Mouse (Mus musculus): ENCODE results near the gene Cblb. TPM values are rescaled to one million over a fixed set of nuclear protein-coding genes. Genes with fewer than 3 reads are reported as not detected.

Cblb gene
- polyA plus RNA-seq, 1 experiment from 2014 or later, result 1.8 TPM

GRCm38 (mm10) chr16:52071766-52072209, 40.8 kb downstream of the Cblb start:
- H3K4me2 ChIP-seq, result no peak overlapping the region
- H3K27me3 ChIP-seq, result no peaks in the 10 kb centered on the region
- no peaks in the 10 kb centered on the region for H3K36me3 ChIP-seq (replicated peaks)
- no peak overlapping the region for H3K9ac ChIP-seq
- no peaks in the 10 kb centered on the region for H3K9me3 ChIP-seq (replicated peaks)
- ATAC-seq (ENCODE audit: insufficient read depth), result 0 out of 2 replicates have a peak, but pooled peaks have one; percentile 24
- no peak overlapping the region for H3K27ac ChIP-seq (replicated peaks)
- no peak overlapping the region for H3K4me3 ChIP-seq (replicated peaks)
- 61% methylated on average over 6 of the region's 6 CpGs for WGBS (ENCODE audit: insufficient replicate concordance)
- peaks cover 26% of the 10 kb centered on the region; the same call in 1 of the 2 replicates for H3K4me1 ChIP-seq (replicated peaks)

DNA sequence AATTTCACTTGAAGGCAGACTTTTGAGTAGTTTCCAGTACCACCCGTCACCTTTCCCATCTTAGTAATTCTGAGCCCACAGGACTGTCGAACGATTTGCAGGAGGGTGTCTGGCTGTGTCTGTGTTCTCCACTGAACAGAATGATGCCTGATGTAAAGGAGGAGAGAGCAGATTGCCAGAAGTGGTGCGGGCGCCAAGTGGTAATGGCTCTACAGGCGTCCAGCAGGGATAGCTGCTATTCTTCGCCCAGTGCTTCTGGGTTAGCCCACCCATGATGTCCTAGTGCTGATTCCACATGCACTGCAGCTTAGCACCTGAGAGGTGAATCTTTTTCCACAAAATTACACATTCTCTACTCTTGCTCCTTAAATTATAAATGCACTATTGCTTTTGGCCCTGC, 45.6 kb downstream of the Cblb start:
- Histone ChIP-seq H3K4me3 (replicated peaks) (no peak overlapping the region), H3K36me3 (replicated peaks) (no peaks in the 10 kb centered on the region), H3K27ac (replicated peaks) (no peak overlapping the region), H3K9me3 (replicated peaks) (no peaks in the 10 kb centered on the region), H3K9ac (no peak overlapping the region), H3K4me1 (replicated peaks) (peaks cover 16% of the 10 kb centered on the region), H3K4me2 (no peak overlapping the region), H3K27me3 (no peaks in the 10 kb centered on the region)
- 80% methylated on average over 7 of the region's 7 CpGs for WGBS (ENCODE audit: insufficient replicate concordance)
- no peak for ATAC-seq (ENCODE audit: insufficient read depth)

DNA sequence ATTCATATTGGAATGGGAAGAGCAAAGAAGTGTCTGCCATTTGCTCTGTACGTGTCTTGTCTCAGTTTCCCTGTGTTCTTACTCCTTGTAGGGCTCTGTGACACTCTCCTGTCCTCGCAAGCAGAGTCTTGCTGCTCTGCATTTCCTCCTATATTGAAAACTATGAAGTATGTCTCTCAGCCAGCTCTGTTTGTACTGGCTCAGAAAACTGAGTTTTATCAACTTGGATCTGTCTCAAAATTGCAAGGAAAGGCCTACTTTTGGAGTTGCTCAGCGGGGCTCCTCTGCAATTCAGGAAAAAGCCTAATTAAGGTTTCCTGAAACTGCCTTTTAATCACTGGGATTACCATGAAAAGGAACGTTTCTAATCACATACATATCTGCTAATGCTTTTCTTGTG, 46.9 kb downstream of the Cblb start:
- Histone ChIP-seq H3K4me3 (replicated peaks) (no peak overlapping the region), H3K4me1 (replicated peaks) (peaks cover 26% of the 10 kb centered on the region), H3K36me3 (replicated peaks) (no peaks in the 10 kb centered on the region), H3K27me3 (no peaks in the 10 kb centered on the region), H3K27ac (replicated peaks) (no peak overlapping the region), H3K9ac (no peak overlapping the region), H3K4me2 (no peak overlapping the region), H3K9me3 (replicated peaks) (no peaks in the 10 kb centered on the region)
- WGBS (ENCODE audit: insufficient replicate concordance), result 59% methylated on average over 4 of the region's 4 CpGs
- ATAC-seq (ENCODE audit: insufficient read depth), result no peak

DNA sequence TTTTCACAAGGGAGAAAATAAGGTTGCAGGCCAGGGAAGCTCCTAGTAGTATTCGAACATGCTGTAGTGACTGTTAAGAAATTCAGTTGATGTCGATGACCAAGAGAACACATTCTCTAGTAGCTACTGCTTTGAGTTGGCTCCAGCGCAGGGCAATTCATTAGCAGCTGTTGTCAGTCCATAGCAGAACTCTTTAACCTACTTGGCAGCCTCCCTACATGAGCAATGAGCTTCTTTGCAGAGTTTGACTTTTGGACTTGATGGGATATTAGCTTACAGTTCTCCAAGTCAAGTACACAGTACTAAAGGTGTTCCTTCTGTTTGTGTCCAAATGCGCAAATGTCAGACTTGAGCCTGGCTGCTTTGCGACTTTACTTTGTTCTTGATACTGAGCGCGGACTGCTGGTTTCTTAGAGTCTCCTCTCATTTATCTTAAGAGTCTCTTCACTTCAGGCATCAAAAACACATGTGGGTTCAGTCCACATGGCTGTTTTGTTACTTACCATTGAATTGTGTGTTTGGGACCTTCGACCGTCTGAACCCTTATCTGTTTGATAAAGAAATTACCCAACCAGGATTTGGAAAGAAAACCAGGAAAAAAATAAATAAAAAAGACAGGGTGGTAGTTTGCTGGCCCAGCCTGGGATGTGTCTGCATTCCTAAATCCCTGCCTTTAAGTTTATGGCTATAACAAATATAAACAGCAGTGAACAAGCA, 47.9 kb downstream of the Cblb start:
- no peaks in the 10 kb centered on the region for H3K36me3 ChIP-seq (replicated peaks)
- H3K9me3 ChIP-seq (replicated peaks), result no peaks in the 10 kb centered on the region
- ATAC-seq (ENCODE audit: insufficient read depth), result peak; percentile 66
- peak overlapping the region; percentile 51; the same call in 1 of the 2 replicates for H3K27ac ChIP-seq (replicated peaks)
- 65% methylated on average over 9 of the region's 9 CpGs for WGBS (ENCODE audit: insufficient replicate concordance)
- peaks cover 26% of the 10 kb centered on the region for H3K4me1 ChIP-seq (replicated peaks)
- no peak overlapping the region for H3K9ac ChIP-seq
- H3K4me3 ChIP-seq (replicated peaks), result no peak overlapping the region
- no peaks in the 10 kb centered on the region for H3K27me3 ChIP-seq
- no peak overlapping the region for H3K4me2 ChIP-seq

GRCm38 (mm10) chr16:52079475-52079823, 48.4 kb downstream of the Cblb start:
- Histone ChIP-seq H3K36me3 (replicated peaks) (no peaks in the 10 kb centered on the region), H3K4me3 (replicated peaks) (no peak overlapping the region), H3K27ac (replicated peaks) (no peak overlapping the region; the same call in 1 of the 2 replicates), H3K27me3 (no peaks in the 10 kb centered on the region), H3K4me1 (replicated peaks) (peaks cover 26% of the 10 kb centered on the region), H3K9me3 (replicated peaks) (no peaks in the 10 kb centered on the region), H3K4me2 (no peak overlapping the region), H3K9ac (no peak overlapping the region)
- 78% methylated on average over 8 of the region's 8 CpGs for WGBS (ENCODE audit: insufficient replicate concordance)
- ATAC-seq (ENCODE audit: insufficient read depth), result no peak; the same call in 1 of the 2 replicates

DNA sequence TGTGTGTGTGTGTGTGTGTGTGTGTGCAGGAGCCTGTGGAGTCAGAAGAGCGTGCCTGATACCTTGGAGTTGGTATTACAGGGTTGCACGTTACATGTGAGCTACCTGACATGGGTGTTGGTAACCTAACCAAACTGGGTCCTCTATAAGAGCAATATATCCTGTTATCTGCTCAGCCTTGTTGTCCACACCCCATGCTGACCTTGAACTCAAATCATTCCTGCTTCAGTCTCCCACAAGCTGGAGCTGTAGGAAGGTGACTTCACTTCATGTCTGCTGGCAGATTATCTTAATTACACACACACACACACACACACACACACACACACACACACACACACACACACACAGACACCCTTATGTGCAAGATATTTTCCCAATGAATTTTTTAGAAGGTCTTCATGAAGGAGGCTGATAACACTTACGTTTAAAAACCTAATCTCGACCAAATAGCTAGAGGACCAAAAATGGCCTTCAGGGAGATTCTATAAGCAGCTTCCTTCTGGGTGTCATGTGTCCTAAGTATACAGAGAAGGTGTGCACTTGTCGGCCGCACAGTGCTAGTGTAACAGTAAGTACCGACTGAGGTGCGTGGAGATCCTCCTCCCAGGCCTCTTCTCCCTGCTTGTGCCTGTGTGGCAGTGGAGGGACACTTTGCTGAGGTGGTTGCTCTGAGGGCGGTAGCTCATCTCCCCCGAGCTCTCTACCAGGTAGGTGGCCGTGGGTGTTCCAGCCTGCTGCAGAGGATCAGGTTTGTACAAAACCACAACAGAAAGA, 49.8 kb downstream of the Cblb start:
- Histone ChIP-seq H3K36me3 (replicated peaks) (no peaks in the 10 kb centered on the region), H3K27ac (replicated peaks) (no peak overlapping the region), H3K9ac (no peak overlapping the region), H3K4me2 (peak overlapping the region; percentile 5; the same call in 1 of the 2 replicates), H3K9me3 (replicated peaks) (no peaks in the 10 kb centered on the region), H3K4me1 (replicated peaks) (peaks cover 25% of the 10 kb centered on the region), H3K27me3 (no peaks in the 10 kb centered on the region), H3K4me3 (replicated peaks) (no peak overlapping the region)
- WGBS (ENCODE audit: insufficient replicate concordance), result 25% methylated on average over 11 of the region's 11 CpGs
- ATAC-seq (ENCODE audit: insufficient read depth), result peak; percentile 63

GRCm38 (mm10) chr16:52081756-52082155, 50.7 kb downstream of the Cblb start:
- H3K27ac ChIP-seq (replicated peaks), result no peak overlapping the region
- 2% methylated on average over 3 of the region's 3 CpGs for WGBS (ENCODE audit: insufficient replicate concordance)
- no peaks in the 10 kb centered on the region for H3K9me3 ChIP-seq (replicated peaks)
- H3K4me2 ChIP-seq, result no peak overlapping the region
- H3K4me1 ChIP-seq (replicated peaks), result peaks cover 24% of the 10 kb centered on the region
- no peak overlapping the region for H3K9ac ChIP-seq
- no peaks in the 10 kb centered on the region for H3K36me3 ChIP-seq (replicated peaks)
- H3K4me3 ChIP-seq (replicated peaks), result no peak overlapping the region
- H3K27me3 ChIP-seq, result no peaks in the 10 kb centered on the region
- peak; percentile 31; the same call in 1 of the 2 replicates for ATAC-seq (ENCODE audit: insufficient read depth)

DNA sequence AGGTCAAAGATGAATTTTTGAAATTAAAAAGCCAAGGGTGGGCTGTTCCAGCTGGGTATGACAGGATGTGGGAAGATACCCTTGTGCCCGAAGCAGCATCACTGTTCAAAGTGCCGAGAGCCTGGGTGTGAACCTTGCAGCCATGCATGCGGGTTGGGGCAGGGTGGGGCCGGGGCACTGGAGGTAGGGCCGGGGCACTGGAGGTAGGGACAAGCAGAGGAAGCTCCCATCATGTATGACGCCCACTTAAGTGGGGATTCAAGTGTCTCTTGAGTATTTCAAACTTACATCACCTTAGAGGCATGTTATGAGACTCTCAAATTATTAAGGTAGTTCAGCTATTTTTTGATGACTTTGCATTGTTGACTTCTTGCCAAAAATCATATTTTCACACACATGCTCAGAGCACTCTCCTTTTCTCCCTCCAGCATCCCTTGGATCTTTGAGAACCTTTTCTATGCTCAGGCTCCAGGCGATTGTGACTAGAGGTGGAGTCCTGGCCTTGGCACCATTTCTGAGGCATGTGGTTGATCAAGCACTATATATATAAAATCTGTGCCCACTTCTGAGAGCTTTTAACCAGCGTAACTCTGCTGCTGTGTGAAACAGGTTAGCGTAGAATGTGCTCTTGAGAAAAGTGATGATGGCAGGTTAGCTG, 55.9 kb downstream of the Cblb start:
- no peak overlapping the region for H3K4me2 ChIP-seq
- peaks cover 11% of the 10 kb centered on the region for H3K4me1 ChIP-seq (replicated peaks)
- H3K4me3 ChIP-seq (replicated peaks), result no peak overlapping the region
- H3K9ac ChIP-seq, result no peak overlapping the region
- H3K9me3 ChIP-seq (replicated peaks), result no peaks in the 10 kb centered on the region
- H3K27me3 ChIP-seq, result no peaks in the 10 kb centered on the region
- no peak overlapping the region for H3K27ac ChIP-seq (replicated peaks)
- H3K36me3 ChIP-seq (replicated peaks), result no peaks in the 10 kb centered on the region
- ATAC-seq (ENCODE audit: insufficient read depth), result no peak
- WGBS (ENCODE audit: insufficient replicate concordance), result 69% methylated on average over 9 of the region's 9 CpGs

DNA sequence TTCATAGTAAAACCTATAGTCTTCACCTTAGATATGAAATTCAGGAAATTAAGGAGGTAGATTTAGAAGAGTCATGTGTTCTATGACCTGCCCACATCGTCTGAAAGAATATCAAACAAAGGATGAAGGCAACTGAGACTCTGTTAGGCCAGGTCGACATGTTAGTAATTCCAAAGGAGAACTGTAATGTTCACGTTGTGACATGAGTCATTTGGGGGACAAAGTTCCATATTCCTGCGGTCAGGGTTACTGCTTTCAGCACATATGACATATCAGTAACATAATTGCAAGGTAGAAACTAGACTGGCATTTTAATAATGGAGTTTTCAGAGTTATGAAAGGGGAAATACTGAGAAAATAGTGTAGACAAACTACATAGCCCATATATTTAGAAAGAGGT, 58.3 kb downstream of the Cblb start:
- Histone ChIP-seq H3K4me2 (no peak overlapping the region), H3K36me3 (replicated peaks) (no peaks in the 10 kb centered on the region), H3K27me3 (no peaks in the 10 kb centered on the region), H3K9ac (no peak overlapping the region), H3K4me1 (replicated peaks) (peaks cover 3% of the 10 kb centered on the region), H3K27ac (replicated peaks) (no peak overlapping the region), H3K4me3 (replicated peaks) (no peak overlapping the region), H3K9me3 (replicated peaks) (no peaks in the 10 kb centered on the region)
- ATAC-seq (ENCODE audit: insufficient read depth), result no peak
- 56% methylated on average over 4 of the region's 4 CpGs for WGBS (ENCODE audit: insufficient replicate concordance)

DNA sequence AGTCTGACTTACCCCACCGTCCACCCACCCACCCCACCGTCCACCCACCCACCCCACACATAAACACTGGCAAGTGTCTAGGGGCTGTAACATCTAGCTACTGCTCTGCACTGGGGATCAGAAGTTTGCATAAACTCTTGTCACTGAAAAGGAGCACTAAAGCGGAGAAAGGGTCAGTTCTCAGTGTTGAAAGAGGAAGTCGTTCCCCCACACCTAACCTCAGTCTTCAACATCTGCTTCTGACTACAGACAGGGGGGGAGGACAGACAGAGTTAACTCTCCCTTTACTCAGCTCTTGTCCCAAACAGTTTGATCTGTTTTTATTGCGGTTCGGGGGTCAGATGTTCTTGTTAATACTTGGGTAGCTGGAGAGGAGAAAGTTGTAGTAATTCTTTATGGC, 59.9 kb downstream of the Cblb start:
- H3K4me1 ChIP-seq (replicated peaks), result peaks cover 15% of the 10 kb centered on the region
- no peak overlapping the region for H3K9ac ChIP-seq
- H3K4me3 ChIP-seq (replicated peaks), result no peak overlapping the region
- H3K36me3 ChIP-seq (replicated peaks), result no peaks in the 10 kb centered on the region
- no peaks in the 10 kb centered on the region for H3K9me3 ChIP-seq (replicated peaks)
- WGBS (ENCODE audit: insufficient replicate concordance), result 18% methylated on average over 6 of the region's 6 CpGs
- H3K27me3 ChIP-seq, result no peaks in the 10 kb centered on the region
- no peak overlapping the region for H3K27ac ChIP-seq (replicated peaks)
- no peak overlapping the region for H3K4me2 ChIP-seq
- ATAC-seq (ENCODE audit: insufficient read depth), result no peak
